Mouse (Mus musculus): ENCODE data around the gene Gm20390. TPM values are rescaled to one million over a fixed set of nuclear protein-coding genes. Genes with fewer than 3 reads are reported as not detected.
A peak's percentile ranks its signal among the peaks of the same experiment; 100 is the strongest.

Gm20390 gene
- 46.7 and 64.4 TPM in 2 replicates for total RNA-seq (2014; rRNA removed)
- polyA plus RNA-seq (2012; rRNA removed) = 36.2 and 37.6 TPM in 2 replicates

DNA sequence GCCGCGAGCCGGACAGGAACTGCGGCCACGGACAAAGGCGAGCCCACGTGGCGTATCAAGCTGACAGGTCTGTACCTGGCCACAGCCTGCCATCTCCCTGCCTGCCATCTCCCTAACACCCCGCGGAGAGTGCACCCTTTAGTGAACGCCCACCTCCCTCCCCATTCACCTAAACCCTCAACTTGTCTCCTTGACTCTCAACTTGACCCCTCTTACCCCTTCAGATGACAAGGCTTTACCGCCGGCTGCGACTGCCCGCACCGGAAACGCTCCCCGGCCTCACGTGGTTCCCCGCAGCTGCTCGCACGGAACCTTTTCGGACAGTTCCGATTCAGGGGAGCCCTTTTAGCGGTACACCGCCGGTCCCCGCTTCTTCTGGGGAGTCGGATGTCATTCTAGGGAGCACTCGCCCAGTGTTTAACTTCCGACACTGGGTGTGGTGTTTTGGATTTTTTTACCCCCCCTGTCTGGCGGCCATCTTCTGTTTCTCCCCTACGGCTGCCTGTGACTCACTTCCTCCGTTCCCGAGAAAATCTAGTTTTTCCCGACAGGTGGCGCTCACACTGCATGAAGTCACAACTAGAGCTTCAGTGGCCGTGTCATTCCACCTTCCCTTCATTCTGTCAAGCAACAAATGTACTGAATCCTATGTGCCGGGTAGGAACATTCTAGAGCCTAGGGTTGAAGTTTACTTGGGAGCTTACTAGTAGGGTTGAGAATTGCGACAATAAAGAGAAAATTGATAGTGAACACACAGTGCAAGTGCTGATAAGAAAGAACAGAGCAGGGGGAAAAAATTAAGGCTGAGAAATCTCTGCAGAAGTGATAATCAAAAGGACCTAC is at the start of gene Gm20390, which contains the start of gene Nme1:
Gene Gm20390 (minus strand): TSS at position 289 of the 843 bp plus-strand sequence.
Gene Nme1 (minus strand): TSS at position 517 of the 843 bp plus-strand sequence.
- peaks cover 4% of the 10 kb centered on the region; the same call in 1 of the 2 replicates for H3K4me1 ChIP-seq (ENCODE audit: control insufficient read depth, insufficient read depth, low read length)
- H3K9ac ChIP-seq (ENCODE audit: low read depth, low read length) = peak within 1 kb of the TSS; percentile 70
- peak; percentile 95 for DNase-seq (ENCODE audit: extremely low read depth, low read depth, low spot score)
- no peaks in the 10 kb centered on the region for H3K27me3 ChIP-seq (ENCODE audit: control insufficient read depth, insufficient read depth, low read length)
- H3K27ac ChIP-seq (replicated peaks; ENCODE audit: insufficient read depth, low read depth, low read length) = peak within 1 kb of the TSS; percentile 37
- no peaks in the 10 kb centered on the region for H3K79me2 ChIP-seq (ENCODE audit: control insufficient read depth, insufficient read depth, low read length)
- WGBS = under 1% methylated on average over 40 of the region's 40 CpGs
- TF ChIP-seq CTCF (IDR thresholded peaks at IDR 0.05; ENCODE audit: low read depth, low read length) (peak; percentile 71), POLR2A (IDR thresholded peaks at IDR 0.05; ENCODE audit: extremely low read depth, insufficient read depth, low read length) (0 out of 2 replicates have a peak, but pooled peaks have one; percentile 27)
- peak within 1 kb of the TSS; percentile 69 for H3K4me3 ChIP-seq (ENCODE audit: insufficient read depth, low read depth, low read length)
- peaks cover 13% of the 10 kb centered on the region for H3K36me3 ChIP-seq (ENCODE audit: control insufficient read depth, insufficient read depth, low read length)

- H3K9ac ChIP-seq (ENCODE audit: low read depth, low read length) = no peak overlapping the region
- H3K4me1 ChIP-seq (ENCODE audit: control insufficient read depth, insufficient read depth, low read length) = peaks cover 19% of the 10 kb centered on the region
- DNase-seq (ENCODE audit: extremely low read depth, low read depth, low spot score) = peak; percentile 78
- no peak overlapping the region for H3K27ac ChIP-seq (replicated peaks; ENCODE audit: insufficient read depth, low read depth, low read length)
- no peaks in the 10 kb centered on the region for H3K36me3 ChIP-seq (ENCODE audit: control insufficient read depth, insufficient read depth, low read length)
- peaks cover 36% of the 10 kb centered on the region for H3K79me2 ChIP-seq (ENCODE audit: control insufficient read depth, insufficient read depth, low read length)
- WGBS = 12% methylated on average over 2 of the region's 2 CpGs
- H3K27me3 ChIP-seq (ENCODE audit: control insufficient read depth, insufficient read depth, low read length) = no peaks in the 10 kb centered on the region
- no peak overlapping the region for H3K4me3 ChIP-seq (ENCODE audit: insufficient read depth, low read depth, low read length)
- TF ChIP-seq CTCF (IDR thresholded peaks at IDR 0.05; ENCODE audit: low read depth, low read length) = no peak
- no peak for TF ChIP-seq POLR2A (IDR thresholded peaks at IDR 0.05; ENCODE audit: extremely low read depth, insufficient read depth, low read length)
Observed at GRCm38 (mm10) chr11:94003346-94003745, 35.3 kb upstream of the Gm20390 start.

DNA sequence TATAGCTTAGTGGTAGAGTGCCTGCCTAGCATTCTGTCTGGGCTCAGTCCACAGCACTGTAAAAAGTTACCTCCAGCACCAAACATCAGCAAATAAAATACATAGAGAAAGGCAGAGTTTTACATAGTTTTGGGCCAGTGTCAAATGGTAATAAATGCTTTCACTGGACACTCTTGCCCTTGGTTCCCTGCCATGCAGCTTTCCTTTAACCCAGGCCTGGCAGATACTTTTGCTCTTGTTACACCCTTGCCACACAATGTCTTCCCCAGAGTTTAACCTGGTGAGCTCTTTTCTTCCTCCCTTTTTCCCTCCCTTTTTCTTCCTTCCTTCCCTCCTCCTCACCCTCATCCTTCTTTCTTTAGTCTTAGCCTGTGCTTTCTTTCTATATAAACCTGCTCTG is 31.2 kb upstream of the Gm20390 start:
- Histone ChIP-seq H3K27me3 (ENCODE audit: control insufficient read depth, insufficient read depth, low read length) (no peaks in the 10 kb centered on the region), H3K27ac (replicated peaks; ENCODE audit: insufficient read depth, low read depth, low read length) (peak overlapping the region; percentile 18), H3K79me2 (ENCODE audit: control insufficient read depth, insufficient read depth, low read length) (peaks cover 29% of the 10 kb centered on the region), H3K4me1 (ENCODE audit: control insufficient read depth, insufficient read depth, low read length) (peaks cover 23% of the 10 kb centered on the region), H3K4me3 (ENCODE audit: insufficient read depth, low read depth, low read length) (no peak overlapping the region), H3K9ac (ENCODE audit: low read depth, low read length) (no peak overlapping the region), H3K36me3 (ENCODE audit: control insufficient read depth, insufficient read depth, low read length) (no peaks in the 10 kb centered on the region)
- TF ChIP-seq POLR2A (IDR thresholded peaks at IDR 0.05; ENCODE audit: extremely low read depth, insufficient read depth, low read length) (no peak), CTCF (IDR thresholded peaks at IDR 0.05; ENCODE audit: low read depth, low read length) (no peak)
- DNase-seq (ENCODE audit: extremely low read depth, low read depth, low spot score) = peak; percentile 65

- no peaks in the 10 kb centered on the region for H3K27me3 ChIP-seq (ENCODE audit: control insufficient read depth, insufficient read depth, low read length)
- 8% methylated on average over 13 of the region's 13 CpGs for WGBS
- H3K9ac ChIP-seq (ENCODE audit: low read depth, low read length) = no peak overlapping the region
- DNase-seq (ENCODE audit: extremely low read depth, low read depth, low spot score) = peak; percentile 99
- peaks cover 20% of the 10 kb centered on the region for H3K4me1 ChIP-seq (ENCODE audit: control insufficient read depth, insufficient read depth, low read length)
- peaks cover 20% of the 10 kb centered on the region for H3K79me2 ChIP-seq (ENCODE audit: control insufficient read depth, insufficient read depth, low read length)
- peak overlapping the region; percentile 84 for H3K4me3 ChIP-seq (ENCODE audit: insufficient read depth, low read depth, low read length)
- H3K27ac ChIP-seq (replicated peaks; ENCODE audit: insufficient read depth, low read depth, low read length) = peak overlapping the region; percentile 83
- no peaks in the 10 kb centered on the region for H3K36me3 ChIP-seq (ENCODE audit: control insufficient read depth, insufficient read depth, low read length)
- TF ChIP-seq CTCF (IDR thresholded peaks at IDR 0.05; ENCODE audit: low read depth, low read length) = no peak
- TF ChIP-seq POLR2A (IDR thresholded peaks at IDR 0.05; ENCODE audit: extremely low read depth, insufficient read depth, low read length) = no peak
Observed at GRCm38 (mm10) chr11:93997141-93997775, 29.2 kb upstream of the Gm20390 start.

GRCm38 (mm10) chr11:93996306-93997140 is 28.4 kb upstream of the Gm20390 start:
- peak overlapping the region; percentile 84 for H3K4me3 ChIP-seq (ENCODE audit: insufficient read depth, low read depth, low read length)
- 0 out of 2 replicates have a peak, but pooled peaks have one; percentile 14 for TF ChIP-seq CTCF (IDR thresholded peaks at IDR 0.05; ENCODE audit: low read depth, low read length)
- TF ChIP-seq POLR2A (IDR thresholded peaks at IDR 0.05; ENCODE audit: extremely low read depth, insufficient read depth, low read length) = 0 out of 2 replicates have a peak, but pooled peaks have one; percentile 7
- peak overlapping the region; percentile 96 for H3K9ac ChIP-seq (ENCODE audit: low read depth, low read length)
- H3K79me2 ChIP-seq (ENCODE audit: control insufficient read depth, insufficient read depth, low read length) = peaks cover 18% of the 10 kb centered on the region
- no peaks in the 10 kb centered on the region for H3K27me3 ChIP-seq (ENCODE audit: control insufficient read depth, insufficient read depth, low read length)
- peak overlapping the region; percentile 83 for H3K27ac ChIP-seq (replicated peaks; ENCODE audit: insufficient read depth, low read depth, low read length)
- H3K4me1 ChIP-seq (ENCODE audit: control insufficient read depth, insufficient read depth, low read length) = peaks cover 20% of the 10 kb centered on the region
- no peak for DNase-seq (ENCODE audit: extremely low read depth, low read depth, low spot score)
- WGBS = under 1% methylated on average over 58 of the region's 58 CpGs
- H3K36me3 ChIP-seq (ENCODE audit: control insufficient read depth, insufficient read depth, low read length) = no peaks in the 10 kb centered on the region

All from liver, adult 2 months (tissue).